Mouse (Mus musculus) lung, adult 2 months (tissue): ENCODE results near the gene Atp11a.

Experiments used
- CTCF ChIP-seq: fragments of 200-500 bp; IDR thresholded peaks from 2 replicates; pipeline ENCODE4 v1.5.1; 2011; ENCODE audit warnings: mild to moderate bottlenecking, low read length, control low read depth; ENCODE audit not compliant: insufficient read depth
- POLR2A ChIP-seq: fragments of 200-500 bp; IDR thresholded peaks from 2 replicates; pipeline ENCODE4 v1.6.1; 2011; ENCODE audit warnings: low read depth, mild to moderate bottlenecking, control low read depth, low read length, borderline replicate concordance; ENCODE audit errors: extremely low read depth

DNA sequence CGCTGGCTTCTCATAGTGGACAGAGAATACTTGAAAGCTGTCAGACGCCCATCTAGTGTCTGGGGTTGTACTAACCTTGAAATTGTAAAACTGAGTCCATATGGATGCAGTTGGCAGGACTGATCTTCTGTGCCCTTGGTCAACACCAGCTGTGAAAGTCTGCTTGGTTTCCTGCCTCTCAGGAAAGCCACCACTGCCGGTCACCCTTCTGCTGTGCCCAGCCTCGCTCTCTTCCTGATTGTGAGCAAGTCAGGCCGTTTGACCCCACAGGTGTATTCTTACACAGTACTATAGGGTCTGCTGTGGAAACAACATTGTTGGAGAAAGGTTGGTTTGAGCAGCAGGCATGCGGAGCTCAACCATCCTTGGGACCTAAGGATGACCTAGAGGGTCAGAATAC is 120.3 kb downstream of the Atp11a start:
- TF ChIP-seq CTCF (no peak), POLR2A (no peak)
